Mouse (Mus musculus) heart, adult 2 months (tissue): ENCODE data around the gene Schip1. TPM values are rescaled to one million over a fixed set of nuclear protein-coding genes. Genes with fewer than 3 reads are reported as not detected.
A peak's percentile ranks its signal among the peaks of the same experiment; 100 is the strongest.

Experiments used
- DNase-seq, 2 experiments: peaks; one replicate each; pipeline ENCODE4 v3.0.0; 2021
- H3K27ac ChIP-seq: fragments of 200-600 bp; 2 replicates; pipeline ENCODE4 v1.8.1; 2022
- H3K27me3 ChIP-seq: fragments of 200-500 bp; 2 replicates; pipeline ENCODE4 v1.6.1; 2012; ENCODE audit warnings: mild to moderate bottlenecking, low read length, inconsistent platforms, mixed read lengths; ENCODE audit not compliant: control insufficient read depth, insufficient read depth
- H3K36me3 ChIP-seq: fragments of 200-500 bp; 2 replicates; pipeline ENCODE4 v1.6.1; 2012; ENCODE audit warnings: low read length, inconsistent platforms; ENCODE audit not compliant: control insufficient read depth, insufficient read depth
- H3K4me1 ChIP-seq: fragments of 200-500 bp; 2 replicates; pipeline ENCODE4 v1.6.1; 2011; ENCODE audit warnings: low read length; ENCODE audit not compliant: control insufficient read depth, insufficient read depth
- H3K4me3 ChIP-seq: fragments of 200-600 bp; 2 replicates; pipeline ENCODE4 v1.8.1; 2022
- H3K79me2 ChIP-seq: fragments of 200-500 bp; replicated peaks from 2 replicates; pipeline ENCODE4 v1.6.1; 2012; ENCODE audit warnings: mild to moderate bottlenecking, inconsistent platforms, low read length, moderate library complexity, mixed read lengths; ENCODE audit not compliant: control insufficient read depth, insufficient read depth
- H3K9ac ChIP-seq: fragments of 200-500 bp; 2 replicates; pipeline ENCODE4 v1.6.1; 2012; ENCODE audit warnings: low read depth, mild to moderate bottlenecking, control low read depth, inconsistent platforms, low read length, mixed read lengths
- CTCF ChIP-seq: fragments of 200-600 bp; IDR thresholded peaks from 2 replicates; pipeline ENCODE4 v1.8.1; 2022; ENCODE audit warnings: antibody characterized with exemption, mild to moderate bottlenecking, moderate library complexity
- EP300 ChIP-seq: fragments of 200-500 bp; IDR thresholded peaks from 2 replicates; pipeline ENCODE4 v1.6.1; 2011; ENCODE audit warnings: low read depth, low read length, control low read depth; ENCODE audit not compliant: insufficient read depth
- POLR2A ChIP-seq: fragments of 200-500 bp; IDR thresholded peaks from 2 replicates; pipeline ENCODE4 v1.6.1; 2011; ENCODE audit warnings: mild to moderate bottlenecking, low read depth, low read length, control low read depth; ENCODE audit not compliant: insufficient read depth
- WGBS: fragments of 180-500 bp; shearing (Covaris S2); methylation state at CpG from one replicate; pipeline ENCODE4 v1.1.7; 2018; 5-methylcytosine and 5-hydroxymethylcytosine counted together
- intact Hi-C: fragments of 180-260 bp; cut with DNase I; formaldehyde crosslinking; loops from one replicate; pipeline ENCODE4 v1.15.1; 2025
- polyA plus RNA-seq: library from polyadenylated mRNA; depleted of rRNA; stranded (reverse); fragments of >200 nt; gene quantifications from 2 replicates; pipeline ENCODE4 v1.2.3, GENCODE M21; 2012
- total RNA-seq, 2 experiments: library from RNA; stranded (reverse); gene quantifications; 2 replicates each; pipeline ENCODE4 v1.2.3; 2021

Gene Schip1
- total and polyA plus RNA-seq, 3 experiments, result 44.3 to 181 (median 163) TPM

DNA sequence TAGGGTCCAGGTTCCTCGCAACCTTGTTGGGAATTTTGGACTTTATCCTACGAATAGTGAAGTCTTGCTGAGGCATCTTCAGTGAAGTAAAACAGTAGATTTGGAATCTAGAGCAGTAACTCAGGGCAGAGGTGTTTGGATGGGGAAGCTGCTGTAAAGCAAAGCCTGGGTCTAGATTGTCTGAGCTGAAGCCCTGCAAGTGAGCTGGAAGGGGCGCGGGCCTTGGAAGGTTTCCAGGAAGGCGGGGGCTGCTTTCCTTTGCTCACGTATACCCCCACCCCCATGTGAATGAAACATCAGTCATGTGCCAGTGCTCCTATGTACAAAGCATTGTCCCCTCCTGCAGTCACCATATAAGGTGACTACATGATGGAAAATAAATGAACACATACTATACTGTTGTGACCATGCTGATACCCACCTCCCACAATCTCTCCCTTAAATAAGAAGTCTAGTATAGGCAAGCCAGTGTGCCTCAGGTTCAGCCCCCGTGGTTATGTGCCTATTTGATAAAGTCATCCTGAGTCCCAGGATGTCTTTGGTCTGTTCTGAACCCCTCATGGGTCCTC lies 470.6 kb downstream of the Schip1 start:
- no peak overlapping the region for H3K9ac ChIP-seq
- 57% methylated on average over 7 of the region's 7 CpGs for WGBS
- peaks cover 1% of the 10 kb centered on the region for H3K4me1 ChIP-seq
- intact Hi-C loops, result no loop called here
- H3K27ac ChIP-seq, result peak overlapping the region; percentile 19
- peaks cover 3% of the 10 kb centered on the region for H3K79me2 ChIP-seq
- no peak overlapping the region for H3K4me3 ChIP-seq
- TF ChIP-seq EP300 (no peak), CTCF (no peak), POLR2A (no peak)
- DNase-seq, result no peak
- peaks cover 6% of the 10 kb centered on the region for H3K36me3 ChIP-seq
- no peaks in the 10 kb centered on the region for H3K27me3 ChIP-seq

DNA sequence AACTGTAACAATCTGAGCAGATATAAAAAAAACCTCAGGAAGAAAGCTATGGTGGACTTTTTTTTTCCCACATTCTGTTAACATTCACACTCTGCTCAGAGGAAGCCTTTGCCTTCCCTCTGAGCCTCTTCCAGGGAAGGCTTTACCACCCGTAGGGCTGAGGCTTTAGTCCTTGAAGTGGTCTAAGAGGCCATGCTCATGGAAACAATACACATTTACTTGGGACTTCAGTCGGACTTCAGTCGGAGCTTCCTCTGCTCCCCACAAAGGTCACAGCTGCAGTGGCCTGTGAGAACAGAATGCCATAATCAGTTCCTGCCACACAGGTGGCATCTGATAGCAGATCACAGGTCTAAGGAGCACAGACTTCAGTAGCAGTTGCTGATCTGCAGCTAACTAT lies 471.5 kb downstream of the Schip1 start:
- TF ChIP-seq CTCF (no peak), EP300 (no peak), POLR2A (no peak)
- intact Hi-C loops, result no loop called here
- Histone ChIP-seq H3K4me3 (no peak overlapping the region), H3K27ac (no peak overlapping the region), H3K79me2 (peaks cover 2% of the 10 kb centered on the region; the same call in 1 of the 2 replicates), H3K9ac (no peak overlapping the region), H3K27me3 (no peaks in the 10 kb centered on the region), H3K4me1 (peaks cover 1% of the 10 kb centered on the region), H3K36me3 (peaks cover 6% of the 10 kb centered on the region)
- no peak for DNase-seq
- 76% methylated on average over 3 of the region's 3 CpGs for WGBS

DNA sequence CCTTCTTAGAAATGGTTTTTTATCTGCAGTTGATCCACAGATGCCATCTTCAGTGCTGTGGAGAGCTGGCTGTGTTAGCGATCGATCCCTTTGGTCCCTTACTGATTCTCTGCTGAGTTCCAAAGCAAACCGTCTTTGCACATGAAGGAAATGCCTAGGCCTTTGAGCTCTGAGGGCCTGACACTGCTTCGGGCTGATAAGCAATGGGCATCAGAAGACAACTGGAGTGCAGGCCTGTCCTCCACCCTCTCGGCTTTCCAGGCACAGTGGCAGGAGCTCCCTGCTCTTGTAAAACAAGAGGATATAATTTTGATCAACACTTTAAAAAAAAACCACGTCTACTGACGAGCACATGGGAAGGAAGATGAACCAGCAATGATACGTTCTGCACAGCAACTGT lies 477.1 kb downstream of the Schip1 start:
- Histone ChIP-seq H3K36me3 (no peaks in the 10 kb centered on the region), H3K27me3 (no peaks in the 10 kb centered on the region), H3K79me2 (peaks cover 2% of the 10 kb centered on the region; the same call in 1 of the 2 replicates), H3K4me3 (no peak overlapping the region), H3K9ac (no peak overlapping the region), H3K27ac (no peak overlapping the region), H3K4me1 (peaks cover 7% of the 10 kb centered on the region)
- TF ChIP-seq POLR2A, result no peak
- no peak for TF ChIP-seq CTCF
- no peak for TF ChIP-seq EP300
- intact Hi-C loops, result loop anchor here (2.0 kb wide), 2 partner anchors 33 to 47 kb away; no protein-coding TSS in a partner anchor
- 70% methylated on average over 8 of the region's 8 CpGs for WGBS
- no peak for DNase-seq

DNA sequence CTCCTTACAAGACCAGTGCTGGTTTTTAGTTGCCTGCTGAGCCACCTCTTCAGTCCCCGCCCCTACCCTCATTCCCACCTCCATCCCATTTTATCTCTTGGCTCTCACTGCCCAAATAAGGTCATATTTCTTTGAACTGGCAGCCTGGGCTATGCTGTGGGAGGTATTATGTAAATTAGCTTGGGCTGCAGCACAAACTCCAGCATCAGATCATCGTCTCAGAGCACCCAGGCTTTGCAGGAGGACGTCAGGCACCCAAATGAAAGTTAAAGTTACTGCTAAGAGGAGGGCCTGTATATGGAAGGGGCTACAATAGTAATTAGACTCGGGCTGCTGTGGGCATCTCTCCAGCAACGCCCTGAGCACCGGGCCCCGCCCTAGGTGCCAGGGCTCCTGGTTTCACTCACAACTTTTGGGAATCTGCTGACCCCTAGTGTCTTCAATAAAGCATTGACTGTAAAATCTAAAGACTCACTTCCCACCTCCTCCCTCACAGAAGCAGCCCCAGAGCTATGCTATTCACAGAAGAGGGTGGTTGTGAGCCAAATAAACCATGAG lies 478.4 kb downstream of the Schip1 start:
- H3K79me2 ChIP-seq, result peaks cover 2% of the 10 kb centered on the region; the same call in 1 of the 2 replicates
- TF ChIP-seq POLR2A (no peak), CTCF (peak; percentile 88), EP300 (peak; percentile 56; the same call in 1 of the 2 replicates)
- H3K27me3 ChIP-seq, result no peaks in the 10 kb centered on the region
- H3K27ac ChIP-seq, result peak overlapping the region; percentile 57
- 6% methylated on average over 7 of the region's 7 CpGs for WGBS
- peak overlapping the region; percentile 32 for H3K4me3 ChIP-seq
- intact Hi-C loops, result loop anchor here (1.0 to 2.0 kb wide), 4 partner anchors 34 to 487 kb away; no protein-coding TSS in a partner anchor
- no peaks in the 10 kb centered on the region for H3K36me3 ChIP-seq
- peak; percentile 67 to 69 for DNase-seq
- H3K4me1 ChIP-seq, result peaks cover 7% of the 10 kb centered on the region
- H3K9ac ChIP-seq, result peak overlapping the region; percentile 42; the same call in 1 of the 2 replicates

DNA sequence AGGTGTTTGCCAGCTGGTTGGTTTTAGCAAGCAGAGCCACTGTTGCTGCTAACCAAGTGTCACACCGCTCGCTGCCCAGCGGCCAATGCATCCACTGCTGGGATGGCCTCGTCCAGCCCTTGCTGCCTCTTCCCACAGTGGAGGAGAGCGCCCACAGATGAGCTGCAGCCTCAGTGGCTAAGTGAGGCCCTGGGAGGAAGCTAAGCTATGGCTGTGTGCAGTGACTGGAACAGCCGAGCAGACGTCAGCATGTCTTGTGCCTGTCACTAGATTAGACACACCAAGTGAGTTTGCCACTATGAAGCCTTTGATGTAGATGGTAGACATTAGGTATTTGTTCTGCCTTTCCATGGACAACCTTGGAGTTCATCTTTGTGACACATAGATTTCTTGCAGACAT lies 480.2 kb downstream of the Schip1 start:
- Histone ChIP-seq H3K27me3 (no peaks in the 10 kb centered on the region), H3K4me3 (no peak overlapping the region), H3K9ac (no peak overlapping the region), H3K4me1 (peaks cover 7% of the 10 kb centered on the region), H3K27ac (no peak overlapping the region), H3K36me3 (no peaks in the 10 kb centered on the region), H3K79me2 (peaks cover 4% of the 10 kb centered on the region)
- intact Hi-C loops, result no loop called here
- no peak for DNase-seq
- WGBS, result 83% methylated on average over 7 of the region's 7 CpGs
- TF ChIP-seq CTCF (no peak), EP300 (no peak), POLR2A (no peak)

DNA sequence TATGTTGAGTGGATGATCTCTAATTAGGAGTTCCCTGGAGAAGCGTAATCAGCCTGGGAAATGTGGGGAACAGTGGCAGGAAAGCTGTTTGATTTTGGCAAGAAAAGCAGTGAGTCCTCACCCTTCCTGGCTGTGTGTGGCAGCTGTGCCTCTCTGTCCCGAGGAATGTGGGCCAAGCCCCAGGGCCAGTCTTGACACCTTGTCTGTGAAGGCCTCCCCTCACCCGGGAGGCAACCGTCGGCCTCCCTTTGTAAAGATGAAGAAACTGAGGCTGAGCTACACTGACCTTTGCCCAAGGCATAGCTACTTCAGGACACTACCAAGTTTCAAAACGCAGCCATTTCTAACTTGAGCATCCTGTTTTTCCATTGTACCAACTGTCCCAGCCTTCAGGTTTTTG lies 481.3 kb downstream of the Schip1 start:
- peak overlapping the region; percentile 38 for H3K27ac ChIP-seq
- WGBS, result 52% methylated on average over 6 of the region's 6 CpGs
- intact Hi-C loops, result no loop called here
- no peak overlapping the region for H3K4me3 ChIP-seq
- DNase-seq, result no peak
- no peaks in the 10 kb centered on the region for H3K27me3 ChIP-seq
- no peak overlapping the region for H3K9ac ChIP-seq
- peaks cover 7% of the 10 kb centered on the region for H3K4me1 ChIP-seq
- no peak for TF ChIP-seq EP300
- no peak for TF ChIP-seq POLR2A
- no peak for TF ChIP-seq CTCF
- no peaks in the 10 kb centered on the region for H3K36me3 ChIP-seq
- peaks cover 4% of the 10 kb centered on the region for H3K79me2 ChIP-seq
